Mouse (Mus musculus): ENCODE measurements around the gene Bax. TPM values are rescaled to one million over a fixed set of nuclear protein-coding genes. Genes with fewer than 3 reads are reported as not detected.
"Not testable (repeated sequence)": the region's sequence is repeated elsewhere in the genome, so short reads cannot be mapped to it uniquely, and the experiment has no call there.

The Bax gene
- polyA plus RNA-seq, 1 experiment from 2014 or later = 128 TPM

DNA sequence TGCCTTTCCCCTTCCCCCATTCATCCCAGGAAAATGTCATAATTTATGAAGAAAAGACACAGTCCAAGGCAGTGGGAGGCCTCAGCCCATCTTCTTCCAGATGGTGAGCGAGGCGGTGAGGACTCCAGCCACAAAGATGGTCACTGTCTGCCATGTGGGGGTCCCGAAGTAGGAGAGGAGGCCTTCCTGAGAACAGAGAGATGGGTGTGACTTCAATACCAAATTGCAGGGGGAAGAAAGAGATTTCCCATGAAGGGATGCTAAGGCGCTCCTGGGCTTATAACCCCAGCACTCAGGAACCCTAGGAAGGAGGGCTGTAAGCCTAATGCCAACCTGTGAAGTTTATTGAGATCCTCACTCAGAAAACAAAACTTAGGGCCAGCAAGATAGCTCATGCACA is 4.9 kb downstream of the Bax start:
- 93% methylated on average over 4 of the region's 4 CpGs for WGBS
- 0 out of 2 replicates have a peak overlapping the region, but pooled peaks have one; percentile 84 for H3K27ac ChIP-seq (ENCODE audit: low read depth, low read length)

GRCm38 (mm10) chr7:45461326-45461725 is 5.4 kb downstream of the Bax start:
- no peak for DNase-seq (ENCODE audit: low spot score)
- Histone ChIP-seq H3K9me3 (ENCODE audit: control insufficient read depth, low read length) (no peaks in the 10 kb centered on the region), H3K36me3 (ENCODE audit: control insufficient read depth, insufficient read depth, low read length) (peaks cover 11% of the 10 kb centered on the region; the same call in 1 of the 2 replicates), H3K4me1 (replicated peaks; ENCODE audit: control insufficient read depth, insufficient read depth, low read length) (peaks cover 19% of the 10 kb centered on the region), H3K4me2 (replicated peaks; ENCODE audit: low read depth, low read length) (no peak overlapping the region), H3K27me3 (ENCODE audit: control insufficient read depth, insufficient read depth, low read length) (no peaks in the 10 kb centered on the region), H3K27ac (ENCODE audit: low read depth, low read length) (peak overlapping the region; percentile 84), H3K9ac (ENCODE audit: low read depth, low read length) (no peak overlapping the region; the same call in 1 of the 2 replicates), H3K4me3 (ENCODE audit: low read depth, low read length) (no peak overlapping the region)
- ATAC-seq (ENCODE audit: low FRiP score) = no peak
- WGBS = 64% methylated on average over 5 of the region's 5 CpGs

More for the DNA sequence above, 4.9 kb downstream of the Bax start:
- Histone ChIP-seq H3K4me1 (replicated peaks; ENCODE audit: control insufficient read depth, insufficient read depth, low read length) (peaks cover 19% of the 10 kb centered on the region), H3K9me3 (ENCODE audit: control insufficient read depth, low read length) (no peaks in the 10 kb centered on the region), H3K36me3 (ENCODE audit: control insufficient read depth, insufficient read depth, low read length) (peaks cover 11% of the 10 kb centered on the region; the same call in 1 of the 2 replicates), H3K4me3 (ENCODE audit: low read depth, low read length) (no peak overlapping the region), H3K9ac (ENCODE audit: low read depth, low read length) (no peak overlapping the region), H3K4me2 (replicated peaks; ENCODE audit: low read depth, low read length) (no peak overlapping the region), H3K27me3 (ENCODE audit: control insufficient read depth, insufficient read depth, low read length) (no peaks in the 10 kb centered on the region)
- ATAC-seq (ENCODE audit: low FRiP score) (no peak), DNase-seq (ENCODE audit: low spot score) (no peak)

DNA sequence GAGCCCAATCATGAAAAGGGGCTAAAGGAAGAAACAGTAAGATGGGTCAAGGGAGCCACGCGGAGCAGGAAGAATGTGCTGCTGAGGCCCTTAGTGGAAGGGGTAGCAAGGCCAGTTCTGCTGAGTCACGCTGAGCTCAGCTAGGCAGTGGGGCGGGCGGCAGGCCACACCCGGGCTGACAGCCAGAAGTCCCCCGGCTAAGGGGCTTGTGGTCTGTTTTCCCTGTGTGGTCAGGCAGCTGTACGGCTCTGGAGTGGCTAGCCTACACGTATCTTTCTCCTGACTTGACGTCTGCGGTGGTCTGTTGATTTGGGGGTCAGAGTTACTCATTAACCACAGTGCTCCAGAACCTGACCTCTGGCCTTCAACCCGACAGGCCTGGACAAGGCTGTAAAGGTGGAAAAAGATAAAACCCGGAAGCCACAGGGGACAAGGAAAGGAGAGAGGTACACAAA is 5.8 kb downstream of the Bax start:
- H3K4me3 ChIP-seq (ENCODE audit: low read depth, low read length) = no peak overlapping the region
- H3K27ac ChIP-seq (ENCODE audit: low read depth, low read length) = peak overlapping the region; percentile 84
- ATAC-seq (ENCODE audit: low FRiP score) (no peak), DNase-seq (ENCODE audit: low spot score) (peak; percentile 45)
- peaks cover 19% of the 10 kb centered on the region for H3K4me1 ChIP-seq (replicated peaks; ENCODE audit: control insufficient read depth, insufficient read depth, low read length)
- H3K27me3 ChIP-seq (ENCODE audit: control insufficient read depth, insufficient read depth, low read length) = no peaks in the 10 kb centered on the region
- H3K36me3 ChIP-seq (ENCODE audit: control insufficient read depth, insufficient read depth, low read length) = peaks cover 11% of the 10 kb centered on the region; the same call in 1 of the 2 replicates
- H3K9me3 ChIP-seq (ENCODE audit: control insufficient read depth, low read length) = no peaks in the 10 kb centered on the region
- 24% methylated on average over 13 of the region's 13 CpGs for WGBS
- peak overlapping the region; percentile 7; the same call in 1 of the 2 replicates for H3K4me2 ChIP-seq (replicated peaks; ENCODE audit: low read depth, low read length)
- peak overlapping the region; percentile 25; the same call in 1 of the 2 replicates for H3K9ac ChIP-seq (ENCODE audit: low read depth, low read length)

DNA sequence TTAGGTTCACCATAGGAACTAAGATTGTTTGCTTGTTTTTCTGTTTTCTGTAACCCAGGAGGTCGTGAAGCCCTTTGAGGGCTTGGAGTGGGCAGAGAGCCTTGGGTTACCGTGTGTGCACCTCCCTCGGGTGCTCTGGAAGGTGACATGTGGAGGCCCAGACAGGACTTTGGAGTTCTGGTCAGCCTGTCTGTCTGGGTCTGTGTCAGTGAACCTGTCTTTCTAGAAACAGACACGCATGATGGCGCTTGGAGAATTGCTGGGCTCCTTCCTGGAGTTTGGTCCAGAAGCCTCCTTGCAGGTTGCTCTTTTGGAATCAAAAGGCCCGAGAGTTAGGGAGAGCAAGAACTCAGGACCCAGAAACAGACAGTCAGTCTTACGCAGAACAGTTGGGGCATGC is 6.3 kb downstream of the Bax start:
- Histone ChIP-seq H3K4me3 (ENCODE audit: low read depth, low read length) (peak overlapping the region; percentile 84), H3K36me3 (ENCODE audit: control insufficient read depth, insufficient read depth, low read length) (peaks cover 11% of the 10 kb centered on the region; the same call in 1 of the 2 replicates), H3K4me2 (replicated peaks; ENCODE audit: low read depth, low read length) (peak overlapping the region; percentile 49), H3K4me1 (replicated peaks; ENCODE audit: control insufficient read depth, insufficient read depth, low read length) (peaks cover 17% of the 10 kb centered on the region), H3K9ac (ENCODE audit: low read depth, low read length) (peak overlapping the region; percentile 59), H3K9me3 (ENCODE audit: control insufficient read depth, low read length) (no peaks in the 10 kb centered on the region), H3K27ac (ENCODE audit: low read depth, low read length) (peak overlapping the region; percentile 84), H3K27me3 (ENCODE audit: control insufficient read depth, insufficient read depth, low read length) (no peaks in the 10 kb centered on the region)
- WGBS = 76% methylated on average over 7 of the region's 7 CpGs
- no peak for DNase-seq (ENCODE audit: low spot score)
- ATAC-seq (ENCODE audit: low FRiP score) = no peak

DNA sequence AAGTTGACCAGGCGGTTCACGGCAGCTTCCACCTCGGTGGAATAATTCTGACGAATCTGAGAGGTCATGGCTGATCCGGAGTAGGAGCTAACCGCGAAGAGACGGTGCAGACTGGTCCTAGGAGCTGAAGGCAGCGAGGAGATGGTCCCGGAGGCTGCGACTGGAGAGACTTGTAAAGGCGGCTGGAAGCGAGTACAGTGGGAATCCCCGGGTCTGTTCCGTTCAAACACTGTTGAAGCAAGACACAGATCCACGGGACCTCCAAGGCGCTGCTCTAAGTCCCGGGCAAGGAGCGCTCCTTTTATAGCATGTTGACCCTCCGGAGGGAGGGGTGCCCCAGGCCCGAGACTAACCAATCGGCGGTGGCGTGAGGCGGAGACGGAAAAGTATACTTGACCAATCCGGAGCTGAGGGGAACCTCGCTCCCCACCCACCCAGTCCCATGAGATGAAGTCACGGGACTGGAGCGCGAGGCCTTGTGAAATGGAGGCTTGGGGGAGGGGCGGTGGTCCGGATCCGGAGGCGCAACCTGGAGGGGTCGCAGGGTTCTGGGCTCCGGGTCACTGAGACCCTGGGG is 7.0 kb downstream of the Bax start, which contains the start of gene Ftl1:
TSS of gene Ftl1 (minus strand) at position 321 of the 577 bp plus-strand sequence.
- peak; percentile 98 for DNase-seq (ENCODE audit: low spot score)
- Histone ChIP-seq H3K4me1 (replicated peaks; ENCODE audit: control insufficient read depth, insufficient read depth, low read length) (peaks cover 16% of the 10 kb centered on the region), H3K4me3 (ENCODE audit: low read depth, low read length) (peak within 1 kb of the TSS; percentile 84), H3K27ac (ENCODE audit: low read depth, low read length) (peak within 1 kb of the TSS; percentile 84), H3K9ac (ENCODE audit: low read depth, low read length) (peak within 1 kb of the TSS; percentile 92), H3K4me2 (replicated peaks; ENCODE audit: low read depth, low read length) (peak within 1 kb of the TSS; percentile 64)
- H3K9me3 ChIP-seq (ENCODE audit: control insufficient read depth, low read length); H3K36me3 ChIP-seq (ENCODE audit: control insufficient read depth, insufficient read depth, low read length); H3K27me3 ChIP-seq (ENCODE audit: control insufficient read depth, insufficient read depth, low read length): not testable (repeated sequence)
- ATAC-seq (ENCODE audit: low FRiP score) = peak; percentile 96
- under 1% methylated on average over 26 of the region's 37 CpGs for whole genome bisulfite sequencing

DNA sequence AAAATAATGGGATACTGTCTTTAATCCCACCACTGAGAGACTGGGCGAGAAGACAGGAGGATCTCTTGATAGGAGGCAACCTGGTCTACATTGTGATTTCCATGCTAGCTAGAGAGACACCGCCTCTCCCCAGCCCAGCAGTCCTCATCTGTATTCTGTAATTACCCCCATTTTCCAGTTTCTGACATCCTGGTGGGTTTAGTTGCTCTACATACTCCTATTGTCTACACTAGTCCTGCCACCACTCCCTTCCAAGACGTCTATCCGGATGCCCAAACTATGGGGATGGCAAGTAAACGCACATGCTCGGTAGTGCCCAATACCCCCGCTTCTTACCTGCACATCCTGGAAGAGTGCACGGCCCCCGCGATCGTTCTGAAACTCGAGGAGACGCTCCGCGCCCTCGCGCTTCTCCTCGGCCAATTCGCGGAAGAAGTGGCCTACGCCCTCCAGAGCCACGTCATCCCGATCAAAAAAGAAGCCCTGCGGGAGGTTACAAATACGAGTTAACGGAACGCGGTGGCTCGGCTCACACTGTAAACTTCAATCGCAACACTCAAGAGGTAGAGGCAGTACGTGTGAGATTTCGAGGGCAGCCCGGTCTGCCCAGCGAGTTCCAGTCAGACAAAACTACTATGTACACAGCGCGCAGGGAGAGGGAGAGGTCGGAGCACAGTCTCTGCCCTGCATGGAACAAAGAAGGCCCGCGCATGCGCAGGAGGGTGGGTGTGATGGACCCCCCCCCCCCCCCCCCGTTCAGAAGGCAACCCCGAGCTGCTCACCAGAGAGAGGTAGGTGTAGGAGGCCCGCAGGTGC is 7.7 kb downstream of the Bax start:
- Histone ChIP-seq H3K4me3 (ENCODE audit: low read depth, low read length) (peak overlapping the region; percentile 84), H3K9ac (ENCODE audit: low read depth, low read length) (peak overlapping the region; percentile 92), H3K27me3 (ENCODE audit: control insufficient read depth, insufficient read depth, low read length) (no peaks in the 10 kb centered on the region), H3K36me3 (ENCODE audit: control insufficient read depth, insufficient read depth, low read length) (peaks cover 8% of the 10 kb centered on the region), H3K27ac (ENCODE audit: low read depth, low read length) (peak overlapping the region; percentile 67), H3K4me1 (replicated peaks; ENCODE audit: control insufficient read depth, insufficient read depth, low read length) (peaks cover 16% of the 10 kb centered on the region), H3K9me3 (ENCODE audit: control insufficient read depth, low read length) (no peaks in the 10 kb centered on the region), H3K4me2 (replicated peaks; ENCODE audit: low read depth, low read length) (peak overlapping the region; percentile 64)
- 1% methylated on average over 38 of the region's 43 CpGs for WGBS
- ATAC-seq (ENCODE audit: low FRiP score) (peak; percentile 80), DNase-seq (ENCODE audit: low spot score) (peak; percentile 92)

DNA sequence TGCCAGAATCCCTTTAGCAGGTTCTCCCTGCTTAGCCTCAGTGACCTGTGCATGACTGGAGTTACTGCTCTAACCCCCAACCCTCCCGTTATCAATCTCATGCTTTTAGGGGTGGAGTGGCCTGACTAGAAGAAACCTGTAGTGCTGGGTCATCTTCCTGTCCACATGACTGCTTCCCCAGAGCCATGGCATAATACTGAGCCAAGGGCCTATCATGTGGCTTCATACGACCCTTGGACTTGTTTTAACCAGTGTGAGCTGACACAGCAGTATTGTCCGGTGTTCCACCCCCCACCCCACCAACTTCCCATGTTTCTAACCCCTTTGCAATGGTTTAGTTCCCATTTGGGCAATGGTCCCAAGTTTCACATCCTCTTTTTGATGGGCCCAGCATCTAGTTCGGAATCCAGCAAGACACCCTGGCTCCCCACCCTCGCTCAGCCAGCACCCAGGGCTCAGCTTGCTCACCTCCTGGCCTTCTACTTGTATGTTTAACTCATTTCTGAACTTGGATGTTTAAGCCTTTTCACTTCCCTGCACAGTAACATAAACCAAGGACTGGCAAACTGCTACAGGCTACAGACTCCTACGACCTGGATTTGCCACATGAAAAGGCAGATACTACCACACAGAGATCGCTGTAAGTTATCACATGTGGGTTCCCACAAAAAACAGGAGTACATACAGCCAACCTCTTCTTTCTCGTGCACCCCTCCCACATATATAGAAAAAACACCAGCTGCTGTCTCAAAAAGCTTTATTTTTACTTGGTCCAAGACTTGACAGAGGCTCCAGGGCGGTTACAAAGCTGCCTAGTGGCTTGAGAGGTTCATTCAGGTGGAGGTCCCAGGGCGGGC is 9.3 kb downstream of the Bax start:
- Histone ChIP-seq H3K4me1 (replicated peaks; ENCODE audit: control insufficient read depth, insufficient read depth, low read length) (peaks cover 16% of the 10 kb centered on the region), H3K27ac (ENCODE audit: low read depth, low read length) (0 out of 2 replicates have a peak overlapping the region, but pooled peaks have one; percentile 3), H3K9me3 (ENCODE audit: control insufficient read depth, low read length) (no peaks in the 10 kb centered on the region), H3K4me3 (ENCODE audit: low read depth, low read length) (peak overlapping the region; percentile 84), H3K9ac (ENCODE audit: low read depth, low read length) (no peak overlapping the region), H3K36me3 (ENCODE audit: control insufficient read depth, insufficient read depth, low read length) (peaks cover 5% of the 10 kb centered on the region), H3K4me2 (replicated peaks; ENCODE audit: low read depth, low read length) (peak overlapping the region; percentile 64), H3K27me3 (ENCODE audit: control insufficient read depth, insufficient read depth, low read length) (no peaks in the 10 kb centered on the region)
- 69% methylated on average over 10 of the region's 10 CpGs for WGBS
- peak; percentile 31 for DNase-seq (ENCODE audit: low spot score)
- ATAC-seq (ENCODE audit: low FRiP score) = no peak

DNA sequence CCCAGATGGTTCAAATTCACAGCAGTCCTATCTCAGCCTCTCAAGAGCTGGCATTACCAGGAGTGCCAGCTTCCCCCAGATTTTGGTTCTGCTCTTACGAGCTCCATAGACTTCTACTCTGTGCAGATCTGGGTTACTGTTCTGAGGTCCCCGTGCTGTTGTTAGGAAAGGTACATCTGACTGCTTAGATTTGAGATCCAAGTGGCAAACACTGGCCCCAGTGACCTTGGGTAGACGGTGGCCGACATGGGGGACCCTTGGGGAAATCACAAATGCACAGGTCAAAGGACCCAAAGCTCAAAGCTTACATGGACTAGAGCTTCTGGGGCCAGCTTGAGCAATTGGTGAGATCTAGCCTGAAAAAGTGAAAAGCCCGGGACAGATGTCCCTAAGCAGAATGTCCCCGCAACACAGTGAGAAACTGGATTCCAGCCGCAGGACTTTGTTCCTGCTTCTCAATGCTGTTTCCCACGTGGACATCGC is 9.9 kb downstream of the Bax start:
- peak overlapping the region; percentile 84; the same call in 1 of the 2 replicates for H3K4me3 ChIP-seq (ENCODE audit: low read depth, low read length)
- ATAC-seq (ENCODE audit: low FRiP score) (no peak), DNase-seq (ENCODE audit: low spot score) (no peak)
- peak overlapping the region; percentile 64; the same call in 1 of the 2 replicates for H3K4me2 ChIP-seq (replicated peaks; ENCODE audit: low read depth, low read length)
- peaks cover 16% of the 10 kb centered on the region for H3K4me1 ChIP-seq (replicated peaks; ENCODE audit: control insufficient read depth, insufficient read depth, low read length)
- H3K9ac ChIP-seq (ENCODE audit: low read depth, low read length) = no peak overlapping the region
- H3K27me3 ChIP-seq (ENCODE audit: control insufficient read depth, insufficient read depth, low read length) = no peaks in the 10 kb centered on the region
- no peaks in the 10 kb centered on the region for H3K9me3 ChIP-seq (ENCODE audit: control insufficient read depth, low read length)
- WGBS = 52% methylated on average over 9 of the region's 9 CpGs
- H3K36me3 ChIP-seq (ENCODE audit: control insufficient read depth, insufficient read depth, low read length) = peaks cover 5% of the 10 kb centered on the region
- H3K27ac ChIP-seq (ENCODE audit: low read depth, low read length) = 0 out of 2 replicates have a peak overlapping the region, but pooled peaks have one; percentile 3
